Mouse (Mus musculus): Measurements from ENCODE around the gene Gm3642.
"Not testable (repeated sequence)": the region's sequence is repeated elsewhere in the genome, so short reads cannot be mapped to it uniquely, and the experiment has no call there.

Gm3642 gene

GRCm38 (mm10) chr14:6840211-6840610 lies at the start of gene Gm3642:
Gene Gm3642 (minus strand): TSS chr14:6840311.
- not testable (repeated sequence) for DNase-seq (ENCODE audit: low read depth, low spot score)

- DNase-seq (ENCODE audit: low read depth, low spot score), result not testable (repeated sequence)
Observed at GRCm38 (mm10) chr14:6889521-6890012, 49.5 kb upstream of the Gm3642 start, which contains the start of gene Gm3667. Gene Gm3667 (minus strand): TSS chr14:6889962.

GRCm38 (mm10) chr14:6888811-6889210 lies 48.7 kb upstream of the Gm3642 start:
- not testable (repeated sequence) for DNase-seq (ENCODE audit: low read depth, low spot score)

- not testable (repeated sequence) for DNase-seq (ENCODE audit: low read depth, low spot score)
Observed at GRCm38 (mm10) chr14:6823297-6823696, 16.8 kb downstream of the Gm3642 start.

All from A20 (cell line).